Mouse (Mus musculus): ENCODE measurements around the gene Ankrd12.

Gene Ankrd12

GRCm38 (mm10) chr17:65927077-65927476, 149.8 kb downstream of the Ankrd12 start:
- DNase-seq = no peak

GRCm38 (mm10) chr17:65924218-65924617, 152.7 kb downstream of the Ankrd12 start:
- no peak for DNase-seq

- no peak for DNase-seq
Observed at GRCm38 (mm10) chr17:65921975-65922374, 154.9 kb downstream of the Ankrd12 start.

GRCm38 (mm10) chr17:65919235-65919634, 157.7 kb downstream of the Ankrd12 start:
- no peak for DNase-seq

GRCm38 (mm10) chr17:65916135-65916668, 160.7 kb downstream of the Ankrd12 start:
- DNase-seq = peak; percentile 72

Measured in kidney, adult 11 months (tissue).